Mouse (Mus musculus) frontal cortex, adult (tissue): Measurements from ENCODE around the gene Vmn1r194.
"Not testable (repeated sequence)": the region's sequence is repeated elsewhere in the genome, so short reads cannot be mapped to it uniquely, and the experiment has no call there.

Experiments
- ATAC-seq: cut with Nextera tagmentation; 2 replicates; pipeline ENCODE4 v1.9.2; 2017; ENCODE audit warnings: mild to moderate bottlenecking, moderate library complexity, mixed read lengths; ENCODE audit not compliant: low TSS enrichment

The Vmn1r194 gene

DNA sequence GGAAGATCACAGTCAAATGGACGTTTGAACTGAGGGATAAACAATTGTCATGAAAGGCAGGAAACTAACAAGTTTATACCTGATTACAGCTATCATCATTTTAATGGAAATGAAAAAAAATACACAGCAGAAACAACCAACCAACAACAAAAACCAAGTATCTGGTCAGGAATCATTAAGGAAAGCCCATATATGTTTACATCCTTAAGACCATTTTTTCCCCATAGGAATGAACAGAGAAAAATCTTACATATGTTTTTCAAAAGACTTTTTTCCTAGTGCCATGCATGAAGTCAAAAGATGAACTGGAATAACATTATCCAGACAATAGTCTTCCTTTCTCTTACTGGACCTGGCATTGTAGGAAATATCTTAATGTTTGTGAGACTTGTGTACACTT is at the start of gene Vmn1r194:
TSS of gene Vmn1r194 (plus strand) at position 301 of the 400 bp plus-strand sequence.
- no peak for ATAC-seq

DNA sequence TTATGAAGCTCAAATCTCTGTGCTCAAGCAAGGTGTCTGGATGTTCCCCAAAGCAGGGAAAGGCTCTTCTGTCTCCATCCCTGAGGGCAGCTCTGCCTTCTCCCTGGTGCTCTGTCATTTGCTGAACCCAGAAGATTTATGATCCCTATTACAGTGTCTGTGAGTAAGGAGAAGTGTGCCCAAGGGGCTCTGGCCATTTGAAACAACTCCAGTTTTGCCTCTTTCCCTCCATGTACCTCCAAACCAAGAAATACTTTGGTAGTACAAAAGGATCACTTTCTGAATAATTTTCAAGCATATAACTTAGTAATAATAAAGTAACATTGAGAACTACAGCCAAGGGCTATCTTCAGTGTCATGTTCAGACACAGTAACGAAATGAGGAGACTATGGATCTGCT is 21.0 kb upstream of the Vmn1r194 start, which contains the start of gene Vmn1r193:
TSS of gene Vmn1r193 (minus strand) at position 101 of the 400 bp plus-strand sequence.
- ATAC-seq, result not testable (repeated sequence)

DNA sequence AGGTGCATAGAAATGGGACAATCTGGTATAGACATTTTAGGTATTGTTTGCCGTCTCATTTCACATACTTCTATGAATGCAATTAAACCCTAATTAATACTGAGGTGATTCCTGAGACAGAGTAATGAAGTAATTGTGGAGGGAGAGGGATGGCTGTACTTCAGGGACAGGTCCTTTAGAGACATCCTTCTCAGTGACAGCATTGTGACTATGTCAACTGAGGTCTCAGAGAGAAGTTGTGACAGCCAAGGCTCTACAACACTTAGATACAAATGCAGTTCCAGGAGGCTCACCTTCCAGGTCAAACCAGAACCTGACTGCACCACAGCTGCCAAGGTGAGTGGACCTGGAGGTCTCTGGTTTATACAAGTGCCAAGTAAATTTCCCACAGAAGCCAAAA is 26.2 kb downstream of the Vmn1r194 start, which contains the start of gene Vmn1r195:
TSS of gene Vmn1r195 (plus strand) at position 301 of the 400 bp plus-strand sequence.
- ATAC-seq, result not testable (repeated sequence)

GRCm38 (mm10) chr13:22271721-22272120 is 27.7 kb downstream of the Vmn1r194 start:
- ATAC-seq, result no peak

- ATAC-seq, result 0 out of 2 replicates have a peak, but pooled peaks have one; percentile 27
Measured at GRCm38 (mm10) chr13:22284578-22284977, 40.6 kb downstream of the Vmn1r194 start.

DNA sequence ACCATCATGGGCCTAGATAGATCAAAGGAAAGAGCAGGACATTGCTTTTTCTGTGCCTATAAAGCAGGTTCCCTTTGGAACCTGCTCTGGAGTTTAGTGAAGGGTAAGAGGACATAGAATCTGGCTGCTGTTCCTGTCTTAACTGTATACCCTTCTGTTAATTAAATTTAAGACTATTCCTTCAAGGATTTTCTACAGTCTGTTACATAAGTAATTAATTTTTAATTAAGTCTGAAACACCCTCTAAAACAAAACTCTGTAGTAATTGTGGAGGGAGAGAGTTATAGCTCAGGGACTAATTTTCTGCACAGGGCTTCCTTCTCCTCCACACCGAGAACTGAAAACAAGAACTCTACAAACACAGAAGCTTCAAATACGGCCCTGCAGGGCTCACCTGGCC is 45.6 kb downstream of the Vmn1r194 start, which contains the start of gene Vmn1r196:
TSS of gene Vmn1r196 (plus strand) at position 301 of the 400 bp plus-strand sequence.
- no peak for ATAC-seq
